In the genomic region with DNA sequence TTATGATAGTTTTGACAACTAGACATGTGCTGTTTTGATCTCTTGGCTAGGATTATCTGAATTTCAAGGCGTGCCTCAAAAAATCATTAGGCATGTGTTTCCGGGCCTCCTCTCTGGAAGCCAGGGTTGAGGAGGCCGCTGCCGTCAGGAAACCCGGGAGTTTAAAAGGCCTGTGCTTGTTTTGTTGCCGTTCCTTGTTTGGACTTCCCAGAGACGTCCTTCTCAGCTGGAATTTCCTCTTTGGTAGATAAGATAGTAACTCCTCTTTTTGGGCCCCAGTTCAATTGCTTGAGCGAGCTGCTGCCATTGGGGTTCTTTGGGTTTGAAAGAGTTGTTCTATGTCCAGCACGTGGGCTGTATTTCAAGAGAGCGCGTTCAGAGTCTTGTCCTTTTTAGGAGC, we compare ENCODE assay signal across 15 mouse cellular contexts. TPM values are rescaled to one million over a fixed set of nuclear protein-coding genes. Genes with fewer than 3 reads are reported as not detected.
DNase-seq lines count a peak whose midpoint lies in the region; ATAC-seq lines count a peak whose summit lies in the region.
"Had no signal": no experiment of that assay in that cellular context is flagged by ENCODE, and none has a peak within 500 bp of the region (broad histone marks: within the 10 kb centered on the region; RNA-seq: fewer than 3 reads in every experiment).

No protein-coding gene starts in this region.

- H3K4me1 ChIP-seq in heart, embryonic 11.5 days (ENCODE audit: control insufficient read depth, insufficient read depth, low read length) = peaks cover 11% of the 10 kb centered on the region
- H3K4me1 ChIP-seq: limb, embryonic 15.5 days; midbrain, embryonic 12.5 days had no signal

- H3K4me2 ChIP-seq in heart, embryonic 11.5 days = no peak overlapping the region
- H3K4me2 ChIP-seq: limb, embryonic 15.5 days; midbrain, embryonic 12.5 days had no signal

- no peaks in the 10 kb centered on the region for H3K9me3 ChIP-seq in heart, embryonic 11.5 days (replicated peaks; ENCODE audit: control insufficient read depth, low read length)
- H3K9me3 ChIP-seq: embryonic facial prominence, embryonic 10.5 days; limb, embryonic 15.5 days; midbrain, embryonic 12.5 days had no signal

- peaks cover 6% of the 10 kb centered on the region for H3K36me3 ChIP-seq in heart, embryonic 11.5 days (ENCODE audit: control insufficient read depth, insufficient read depth, low read length)

- no peaks in the 10 kb centered on the region for H3K27me3 ChIP-seq in heart, embryonic 11.5 days (ENCODE audit: control insufficient read depth, insufficient read depth, low read length)
- H3K27me3 ChIP-seq: limb, embryonic 15.5 days; midbrain, embryonic 12.5 days had no signal

- H3K27ac ChIP-seq in heart, embryonic 11.5 days (ENCODE audit: low read depth, low read length) = 0 out of 2 replicates have a peak overlapping the region, but pooled peaks have one; percentile 50
- H3K27ac ChIP-seq: embryonic facial prominence, embryonic 10.5 days; gastrocnemius, adult 2 months; limb, embryonic 15.5 days; midbrain, embryonic 12.5 days had no signal

- H3K9ac ChIP-seq in heart, embryonic 11.5 days (ENCODE audit: low read depth, low read length) = 0 out of 2 replicates have a peak overlapping the region, but pooled peaks have one; percentile 28
- H3K9ac ChIP-seq: limb, embryonic 15.5 days; midbrain, embryonic 12.5 days had no signal

- H3K4me3 ChIP-seq in heart, embryonic 11.5 days (ENCODE audit: low read depth, low read length) = no peak overlapping the region
- H3K4me3 ChIP-seq: embryonic facial prominence, embryonic 10.5 days; gastrocnemius, adult 2 months; limb, embryonic 15.5 days; midbrain, embryonic 12.5 days had no signal

- peak; percentile 50 for DNase-seq in kidney, adult 9 months
- no peak for DNase-seq in kidney, postnatal 4 days
- DNase-seq in kidney, postnatal 14 days = peak; percentile 41
- DNase-seq in lung, postnatal 14 days = peak; percentile 22
- no peak for DNase-seq in gastrocnemius, postnatal 25 days
- DNase-seq: cerebellum, postnatal 10 days; gastrocnemius, adult 2 months; thymus, postnatal 4 days had no signal

- no peak for ATAC-seq in heart, embryonic 11.5 days (replicated peaks; ENCODE audit: insufficient number of reproducible peaks, low FRiP score, low TSS enrichment)
- no peak for ATAC-seq in activated CD4-positive, CD25-positive, alpha-beta regulatory T cell, adult 4 months
- no peak for ATAC-seq in megakaryocyte, adult 5-6 weeks (ENCODE audit: poor library complexity, severe bottlenecking)
- ATAC-seq: intestine, embryonic 16.5 days had no signal

- 26% methylated on average over 11 of the region's 11 CpGs for WGBS in heart, embryonic 11.5 days (ENCODE audit: insufficient replicate concordance)

RNA-seq across cellular contexts. Expression of a gene that starts 21.2 kb away (rescaled TPM):
- 21.8 and 33.1 TPM in 2 replicates for polyA plus RNA-seq in heart, embryonic 11.5 days (2014; fragmentation: Nextera tagmentation; extraction: Ambion mirVana)
- polyA plus RNA-seq in activated CD4-positive, CD25-positive, alpha-beta regulatory T cell, adult 4 months (2017; shearing (Covaris generic)) = 10 to 100 TPM in 1 of 2 experiments, 1 to 10 TPM in 1; 7.2 to 10.2 TPM
- total RNA-seq in megakaryocyte, adult 5-6 weeks (2015) = 21.9 and 26.8 TPM in 2 replicates
- total RNA-seq in megakaryocyte, adult 5-6 weeks (2017) = 35.0 and 41.8 TPM in 2 replicates
- 1 to 10 TPM; 1.4 to 1.8 TPM for total RNA-seq in gastrocnemius, postnatal 25 days (2021)

Comparison
In these comparisons a context has a peak if more than half of its experiments do, and no peak if none do; other contexts are left out.
1. DNase-seq: peak in kidney, adult 9 months (single experiment), kidney, postnatal 14 days (single experiment) and lung, postnatal 14 days (single experiment); none in kidney, postnatal 4 days (0 of 2) and gastrocnemius, postnatal 25 days (single experiment).
2. RNA of a gene that starts 21.2 kb away (total RNA-seq): 21.9 to 41.8 TPM in megakaryocyte, adult 5-6 weeks; 1.4 to 1.8 TPM in gastrocnemius, postnatal 25 days; every median in the first group is over 4 times any median in the second.